In the genomic region with DNA sequence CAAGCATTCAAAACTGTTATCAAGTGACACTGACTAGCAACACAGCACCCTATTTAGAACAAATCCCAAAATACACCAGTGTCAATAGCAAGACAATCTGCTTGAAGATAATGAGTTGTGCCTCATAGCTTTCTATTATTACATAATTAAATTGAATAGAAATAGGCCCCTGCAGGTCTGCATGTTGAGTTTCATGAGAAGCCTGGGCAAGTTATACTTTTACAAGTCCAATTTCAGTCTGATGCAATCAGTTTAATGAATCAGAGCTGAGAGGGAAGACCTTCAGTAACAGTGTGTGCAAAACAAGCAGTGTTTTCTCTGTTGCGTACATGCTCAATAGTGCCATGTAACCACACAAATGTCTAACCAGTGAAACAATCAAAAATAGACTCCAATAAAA, we compare ENCODE assay signal across 22 mouse cellular contexts.
DNase-seq lines count a peak whose midpoint lies in the region.
"Had no signal": no experiment of that assay in that cellular context is flagged by ENCODE, and none has a peak within 500 bp of the region (broad histone marks: within the 10 kb centered on the region; RNA-seq: fewer than 3 reads in every experiment).

No protein-coding gene starts in this region.

- no peaks in the 10 kb centered on the region for H3K4me1 ChIP-seq in limb, embryonic 10.5 days
- H3K4me1 ChIP-seq: embryonic facial prominence, embryonic 13.5 days; embryonic facial prominence, embryonic 15.5 days; forebrain, embryonic 10.5 days; forebrain, embryonic 12.5 days had no signal

- no peaks in the 10 kb centered on the region for H3K36me3 ChIP-seq in limb, embryonic 10.5 days
- H3K36me3 ChIP-seq: embryonic facial prominence, embryonic 13.5 days; embryonic facial prominence, embryonic 15.5 days; forebrain, embryonic 10.5 days; forebrain, embryonic 12.5 days had no signal

- H3K27ac ChIP-seq in limb, embryonic 10.5 days: no peak overlapping the region
- H3K27ac ChIP-seq: embryonic facial prominence, embryonic 13.5 days; embryonic facial prominence, embryonic 15.5 days; forebrain, embryonic 10.5 days; forebrain, embryonic 12.5 days had no signal

- no peak overlapping the region for H3K4me3 ChIP-seq in limb, embryonic 10.5 days
- H3K4me3 ChIP-seq: embryonic facial prominence, embryonic 13.5 days; embryonic facial prominence, embryonic 15.5 days; erythroblast, embryonic 14.5 days; forebrain, embryonic 10.5 days; forebrain, embryonic 12.5 days had no signal

- no peaks in the 10 kb centered on the region for H3K27me3 ChIP-seq in limb, embryonic 10.5 days (ENCODE audit: low read depth, poor library complexity, severe bottlenecking)
- H3K27me3 ChIP-seq: embryonic facial prominence, embryonic 13.5 days; embryonic facial prominence, embryonic 15.5 days; forebrain, embryonic 12.5 days; Patski had no signal

- peak; percentile 52 for DNase-seq in heart, adult 11 months
- DNase-seq in heart, postnatal 14 days: no peak
- peak; percentile 18 for DNase-seq in layer of hippocampus, adult 9-11 months
- no peak for DNase-seq in layer of hippocampus, postnatal 25 days (ENCODE audit: extremely low spot score in 1 of 2, low spot score in 1 of 2)
- peak; percentile 2 for DNase-seq in brain, adult 2 months (ENCODE audit: low read depth, low spot score)
- DNase-seq in spleen, postnatal 4 days (ENCODE audit: low spot score in 2 of 2): no peak
- no peak for DNase-seq in limb, embryonic 10.5 days (ENCODE audit: low spot score)
- DNase-seq: adrenal gland, postnatal 14 days; adrenal gland, postnatal 36 days; cerebellum, adult 11 months; cerebellum, adult 18-20 months; cerebellum, adult 8-10 months; cerebellum, adult 9-11 months; cerebellum, postnatal 14 days; cerebellum, postnatal 36 days; embryo, embryonic 11 days had no signal

- 98% methylated on average over 1 of the region's 1 CpGs for WGBS in limb, embryonic 10.5 days

- H3K9me3 ChIP-seq in limb, embryonic 10.5 days (replicated peaks): no peaks in the 10 kb centered on the region
- H3K9me3 ChIP-seq: embryonic facial prominence, embryonic 13.5 days; embryonic facial prominence, embryonic 15.5 days; forebrain, embryonic 10.5 days; forebrain, embryonic 12.5 days had no signal

- intact Hi-C loops in heart, postnatal 14 days (cut with DNase I): no loop called here

Comparison
In these comparisons a context has a peak if more than half of its experiments do, and no peak if none do; other contexts are left out.
1. DNase-seq: peak in heart, adult 11 months (single experiment), layer of hippocampus, adult 9-11 months (single experiment) and brain, adult 2 months (single experiment); none in heart, postnatal 14 days (0 of 2), layer of hippocampus, postnatal 25 days (0 of 2), spleen, postnatal 4 days (0 of 2) and limb, embryonic 10.5 days (single experiment).